Mouse (Mus musculus) G1E (cell line): ENCODE measurements around the gene Ssh1.

Experiments
- CTCF ChIP-seq: IDR thresholded peaks from 2 replicates; pipeline ENCODE4 v1.5.1; 2012; ENCODE audit warnings: low read depth, low read length, inconsistent platforms, mixed read lengths
- GATA1 ChIP-seq: IDR thresholded peaks from 2 replicates; pipeline ENCODE4 v1.6.1; 2012; ENCODE audit warnings: borderline replicate concordance, low read length, inconsistent platforms, mixed read lengths
- GATA2 ChIP-seq: IDR thresholded peaks from 2 replicates; pipeline ENCODE4 v1.6.1; 2012; ENCODE audit warnings: low read depth, low read length, inconsistent platforms, borderline replicate concordance
- POLR2AphosphoS5 ChIP-seq: IDR thresholded peaks from 2 replicates; pipeline ENCODE4 v1.6.1; 2012; ENCODE audit warnings: low read depth, low read length, inconsistent platforms; ENCODE audit not compliant: insufficient replicate concordance
- TAL1 ChIP-seq: conservative IDR thresholded peaks from 2 replicates; pipeline ENCODE4 v1.6.1; 2012; ENCODE audit warnings: low read depth, low read length, inconsistent platforms, mixed read lengths

GRCm38 (mm10) chr5:113961776-113962175 is 31.9 kb downstream of the Ssh1 start:
- TF ChIP-seq TAL1 (no peak), CTCF (no peak), POLR2AphosphoS5 (no peak), GATA1 (no peak), GATA2 (no peak)
